Mouse (Mus musculus) cortical plate, adult 2 months (tissue): Measurements from ENCODE around the gene Rnf167. TPM values are rescaled to one million over a fixed set of nuclear protein-coding genes. Genes with fewer than 3 reads are reported as not detected.
A peak's percentile ranks its signal among the peaks of the same experiment; 100 is the strongest.

Experiments used
- H3K27ac ChIP-seq: fragments of 200-500 bp; 2 replicates; pipeline ENCODE4 v1.5.1; 2012; ENCODE audit warnings: low read length, control low read depth, inconsistent platforms; ENCODE audit not compliant: insufficient read depth
- H3K4me1 ChIP-seq: fragments of 200-500 bp; 2 replicates; pipeline ENCODE4 v1.6.1; 2011; ENCODE audit warnings: low read length; ENCODE audit not compliant: control insufficient read depth, insufficient read depth
- H3K4me3 ChIP-seq: fragments of 200-500 bp; 2 replicates; pipeline ENCODE4 v1.5.1; 2011; ENCODE audit warnings: mild to moderate bottlenecking, low read length, control low read depth; ENCODE audit not compliant: insufficient read depth
- CTCF ChIP-seq: fragments of 200-500 bp; IDR thresholded peaks from 2 replicates; pipeline ENCODE4 v1.5.1; 2011; ENCODE audit warnings: mild to moderate bottlenecking, control low read depth, low read length; ENCODE audit not compliant: insufficient read depth; ENCODE audit errors: extremely low read depth
- POLR2A ChIP-seq: fragments of 200-500 bp; IDR thresholded peaks from 2 replicates; pipeline ENCODE4 v1.6.1; 2011; ENCODE audit warnings: mild to moderate bottlenecking, low read length, control low read depth; ENCODE audit not compliant: insufficient read depth; ENCODE audit errors: extremely low read depth
- polyA plus RNA-seq: library from polyadenylated mRNA; depleted of rRNA; stranded (reverse); fragments of >200 nt; gene quantifications from 2 replicates; pipeline ENCODE4 v1.2.3, GENCODE M21; 2012

Rnf167 gene
- polyA plus RNA-seq, 1 experiment = 124 TPM

- TF ChIP-seq CTCF (no peak), POLR2A (no peak)
Observed at GRCm38 (mm10) chr11:70670483-70670882, 23.4 kb downstream of the Rnf167 start.

GRCm38 (mm10) chr11:70671333-70672047, 24.5 kb downstream of the Rnf167 start:
- H3K27ac ChIP-seq = no peak overlapping the region
- no peak overlapping the region for H3K4me3 ChIP-seq
- TF ChIP-seq CTCF = no peak
- TF ChIP-seq POLR2A = no peak
- H3K4me1 ChIP-seq = no peaks in the 10 kb centered on the region

More at GRCm38 (mm10) chr11:70670483-70670882, 23.4 kb downstream of the Rnf167 start:
- Histone ChIP-seq H3K4me1 (no peaks in the 10 kb centered on the region), H3K4me3 (0 out of 2 replicates have a peak overlapping the region, but pooled peaks have one; percentile 42), H3K27ac (0 out of 2 replicates have a peak overlapping the region, but pooled peaks have one; percentile 83)

- Histone ChIP-seq H3K27ac (no peak overlapping the region), H3K4me3 (no peak overlapping the region), H3K4me1 (no peaks in the 10 kb centered on the region)
- TF ChIP-seq POLR2A = no peak
Observed at GRCm38 (mm10) chr11:70674014-70674413, 27.0 kb downstream of the Rnf167 start.

- no peak overlapping the region for H3K4me3 ChIP-seq
- H3K27ac ChIP-seq = no peak overlapping the region
- no peaks in the 10 kb centered on the region for H3K4me1 ChIP-seq
- TF ChIP-seq POLR2A (no peak), CTCF (no peak)
Observed at GRCm38 (mm10) chr11:70674501-70674900, 27.5 kb downstream of the Rnf167 start.

GRCm38 (mm10) chr11:70678092-70678491, 31.1 kb downstream of the Rnf167 start:
- peaks cover 5% of the 10 kb centered on the region for H3K4me1 ChIP-seq
- H3K4me3 ChIP-seq = no peak overlapping the region
- TF ChIP-seq CTCF (no peak), POLR2A (no peak)
- H3K27ac ChIP-seq = no peak overlapping the region

GRCm38 (mm10) chr11:70678576-70678975, 31.5 kb downstream of the Rnf167 start:
- H3K27ac ChIP-seq = no peak overlapping the region
- TF ChIP-seq CTCF (no peak), POLR2A (no peak)
- H3K4me3 ChIP-seq = no peak overlapping the region
- H3K4me1 ChIP-seq = peaks cover 5% of the 10 kb centered on the region

GRCm38 (mm10) chr11:70679361-70679760, 32.3 kb downstream of the Rnf167 start:
- TF ChIP-seq CTCF = no peak
- TF ChIP-seq POLR2A = no peak
- Histone ChIP-seq H3K27ac (no peak overlapping the region), H3K4me3 (no peak overlapping the region), H3K4me1 (peaks cover 5% of the 10 kb centered on the region)

- no peak overlapping the region for H3K27ac ChIP-seq
- TF ChIP-seq CTCF = no peak
- TF ChIP-seq POLR2A = no peak
Observed at GRCm38 (mm10) chr11:70679894-70680293, 32.9 kb downstream of the Rnf167 start.

GRCm38 (mm10) chr11:70681170-70681569, 34.1 kb downstream of the Rnf167 start:
- peaks cover 5% of the 10 kb centered on the region for H3K4me1 ChIP-seq
- TF ChIP-seq CTCF (no peak), POLR2A (no peak)
- no peak overlapping the region for H3K4me3 ChIP-seq
- H3K27ac ChIP-seq = no peak overlapping the region

More at GRCm38 (mm10) chr11:70679894-70680293, 32.9 kb downstream of the Rnf167 start:
- H3K4me1 ChIP-seq = peaks cover 5% of the 10 kb centered on the region
- no peak overlapping the region for H3K4me3 ChIP-seq

- Histone ChIP-seq H3K4me1 (peaks cover 5% of the 10 kb centered on the region), H3K27ac (no peak overlapping the region), H3K4me3 (no peak overlapping the region)
- no peak for TF ChIP-seq POLR2A
- peak; percentile 55 for TF ChIP-seq CTCF
Observed at GRCm38 (mm10) chr11:70681897-70682581, 35.0 kb downstream of the Rnf167 start.
